Mouse (Mus musculus) naive thymus-derived CD4-positive, alpha-beta T cell, adult 2 months (primary cell): ENCODE measurements around the gene Gse1.

Experiments
- DNase-seq: peaks from one replicate; pipeline ENCODE4 v3.0.0-alpha.2; 2011; ENCODE audit warnings: low read depth

Gse1 gene

DNA sequence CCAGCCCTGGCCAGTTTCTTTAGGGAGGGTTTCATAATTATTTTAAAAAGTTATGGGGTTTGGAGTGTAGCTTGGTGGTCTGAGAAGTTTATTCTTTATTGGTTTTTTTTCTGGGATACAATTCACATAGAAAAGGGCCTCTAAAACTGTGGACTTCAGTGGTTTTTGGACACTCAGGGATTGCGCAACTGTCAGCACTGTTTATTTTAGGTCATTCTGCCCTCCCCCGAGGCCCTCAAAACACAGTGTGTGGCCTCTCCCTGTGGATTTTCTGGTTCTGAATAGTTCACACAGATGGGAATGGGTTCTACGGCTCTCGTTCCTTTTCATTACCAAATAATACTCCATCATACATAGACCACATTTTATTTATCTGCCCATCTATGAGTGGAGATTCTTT, 15.0 kb downstream of the Gse1 start:
- DNase-seq = no peak

DNA sequence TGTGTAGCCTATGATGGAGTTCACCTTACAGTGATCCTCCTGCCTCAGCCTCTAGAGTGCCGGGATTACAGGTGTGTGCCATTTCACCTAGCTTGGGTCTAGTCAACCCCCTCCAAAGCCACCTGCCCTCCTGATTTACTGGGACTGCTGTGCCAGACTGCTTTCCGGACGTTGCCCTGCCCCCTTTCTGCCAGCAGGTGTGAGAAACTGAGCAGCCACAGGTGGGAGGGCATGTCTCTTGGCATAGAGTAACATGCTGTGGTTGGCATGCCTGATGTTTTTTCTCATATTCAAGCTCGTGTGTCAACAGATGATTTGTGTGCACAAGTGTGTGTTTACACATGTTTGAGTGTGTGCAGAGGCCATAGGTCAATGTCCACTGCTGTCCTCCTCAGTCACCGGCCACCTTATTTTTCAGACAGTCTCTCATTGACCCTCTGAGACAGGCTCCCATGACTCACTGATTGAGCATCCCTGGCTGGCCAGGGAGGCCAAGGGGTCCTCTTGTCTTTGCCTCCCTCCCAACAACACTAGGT, 15.7 kb downstream of the Gse1 start:
- no peak for DNase-seq

DNA sequence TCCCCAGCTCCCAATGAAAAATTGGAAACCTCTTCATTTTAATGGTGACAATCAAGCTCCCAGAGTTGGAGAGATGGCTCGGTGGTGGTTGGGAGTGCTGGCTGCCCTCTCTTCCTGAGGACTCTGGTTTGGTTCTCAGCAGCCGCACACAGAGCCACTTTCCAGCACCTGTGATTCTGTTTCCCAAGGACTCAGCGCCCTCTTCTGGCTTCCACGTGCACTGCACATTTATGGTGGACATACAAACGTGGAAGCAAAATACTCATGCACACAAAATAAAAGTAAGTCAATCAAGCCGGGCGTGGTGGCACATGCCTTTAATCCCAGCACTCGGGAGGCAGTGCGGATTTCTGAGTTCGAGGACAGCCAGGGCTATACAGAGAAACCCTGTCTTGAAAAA, 16.3 kb downstream of the Gse1 start:
- no peak for DNase-seq

DNA sequence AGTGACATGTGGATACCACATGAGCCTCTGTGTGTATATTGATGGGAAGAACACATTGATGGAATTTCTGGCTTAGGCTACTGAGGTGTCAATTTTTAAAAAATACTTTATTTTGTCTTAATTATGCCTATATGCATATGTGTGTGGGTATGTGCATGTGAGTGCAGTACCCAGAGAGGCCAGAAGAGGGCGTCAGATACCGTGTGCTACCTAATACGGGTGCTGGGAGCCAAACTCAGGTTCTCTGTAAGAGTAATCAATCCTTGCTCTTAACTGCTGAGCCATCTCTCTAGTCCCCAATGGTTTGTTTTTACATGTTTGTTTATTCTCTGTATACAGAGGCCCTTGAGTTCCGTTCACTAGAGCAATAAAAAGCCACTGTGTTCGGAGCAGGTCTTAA, 19.4 kb downstream of the Gse1 start:
- DNase-seq = no peak

DNA sequence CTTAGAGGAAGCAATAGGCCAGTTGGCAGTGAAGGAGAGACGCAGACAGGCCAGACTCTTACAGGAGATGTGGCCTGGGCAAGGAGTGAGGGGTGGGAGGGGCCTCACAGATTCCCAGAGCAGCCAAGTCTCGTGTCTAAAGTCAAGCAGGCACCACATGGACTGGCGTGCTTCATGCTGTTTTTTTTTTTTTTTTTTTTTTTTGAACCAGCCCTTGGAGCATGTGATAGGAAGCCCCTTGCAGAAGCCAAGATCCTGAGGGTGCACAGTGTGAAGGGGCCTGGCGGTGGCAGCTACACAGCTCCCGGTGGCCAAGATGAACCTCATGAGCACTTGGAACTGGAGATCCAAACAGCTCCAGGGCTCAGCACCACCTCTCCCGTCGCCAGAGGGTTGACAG, 19.8 kb downstream of the Gse1 start:
- no peak for DNase-seq

DNA sequence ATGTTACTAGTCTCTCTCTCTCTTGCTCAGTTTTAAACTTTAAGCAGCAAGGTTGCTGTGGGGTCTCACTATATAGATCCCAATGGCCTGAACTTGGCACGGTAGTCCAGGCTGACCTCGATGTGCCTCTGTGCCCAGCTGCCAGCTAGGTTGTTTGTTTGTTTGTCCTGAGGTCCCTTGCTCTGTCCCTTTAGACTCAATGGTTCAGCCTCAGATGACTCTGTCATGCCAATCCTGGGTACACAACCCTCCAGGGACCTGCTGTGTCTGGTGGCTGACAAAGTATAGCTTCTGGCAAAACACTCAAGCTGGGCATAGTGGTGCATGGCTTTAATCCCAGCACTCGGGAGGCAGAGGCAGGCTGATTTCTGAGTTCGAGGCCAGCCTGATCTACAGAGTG, 20.2 kb downstream of the Gse1 start:
- no peak for DNase-seq

DNA sequence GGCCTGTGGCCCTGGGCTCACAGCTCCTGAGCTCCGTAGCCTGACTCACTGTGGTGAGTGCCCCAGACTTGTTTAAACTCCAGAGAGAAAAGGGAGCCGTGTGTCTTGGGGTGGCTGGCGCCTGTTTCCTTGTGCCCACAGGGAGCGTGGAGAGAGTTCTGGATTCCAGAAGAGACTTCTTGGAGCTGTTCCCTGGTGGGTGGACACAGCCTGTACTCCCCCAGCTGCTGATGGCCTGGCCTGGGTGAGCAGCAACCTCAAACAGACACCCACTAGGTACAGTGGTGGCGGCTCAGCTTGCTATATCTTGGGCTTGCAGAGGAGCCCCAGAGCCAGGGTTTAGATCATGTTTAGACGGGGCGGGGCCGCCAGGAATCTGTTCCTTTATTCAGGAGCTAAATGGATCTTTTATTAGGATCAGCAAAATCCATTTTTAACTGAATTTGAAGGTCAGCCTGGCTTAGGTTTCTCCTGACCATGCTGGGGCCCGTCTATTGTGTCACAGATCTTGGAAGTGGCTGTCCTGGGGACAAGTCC, 21.6 kb downstream of the Gse1 start:
- no peak for DNase-seq

DNA sequence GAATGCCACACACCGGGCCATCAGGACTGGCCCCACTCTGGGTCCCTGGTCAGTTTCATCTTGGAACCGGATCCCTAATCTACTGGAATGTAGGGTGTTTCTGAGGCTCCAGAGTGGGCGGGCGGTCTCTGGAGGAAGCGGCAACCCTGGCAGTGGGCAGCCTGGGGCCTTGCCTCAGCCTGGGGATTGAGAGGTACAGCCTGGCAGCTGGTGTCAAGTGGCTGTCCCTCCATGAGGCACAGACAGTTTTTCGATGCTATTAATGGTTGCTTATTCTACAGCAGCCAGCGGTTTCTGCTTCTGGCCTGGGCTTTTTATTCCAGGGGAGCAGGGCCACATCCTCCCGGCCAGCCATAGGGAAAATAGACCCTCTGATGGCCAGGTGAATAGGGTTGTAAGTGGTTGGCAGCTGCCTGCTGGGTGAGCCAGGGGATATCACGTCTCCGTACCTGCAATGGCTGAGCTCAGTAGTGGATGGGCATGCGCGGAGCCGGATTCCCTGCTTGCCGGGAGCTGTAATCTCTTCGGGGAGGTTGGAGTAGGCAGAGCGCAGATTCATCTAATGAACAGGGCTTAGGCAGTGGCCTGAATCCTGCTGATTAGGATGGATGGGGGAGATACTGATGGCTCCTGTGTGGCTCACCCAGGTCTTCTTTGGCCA, 22.6 kb downstream of the Gse1 start:
- no peak for DNase-seq

DNA sequence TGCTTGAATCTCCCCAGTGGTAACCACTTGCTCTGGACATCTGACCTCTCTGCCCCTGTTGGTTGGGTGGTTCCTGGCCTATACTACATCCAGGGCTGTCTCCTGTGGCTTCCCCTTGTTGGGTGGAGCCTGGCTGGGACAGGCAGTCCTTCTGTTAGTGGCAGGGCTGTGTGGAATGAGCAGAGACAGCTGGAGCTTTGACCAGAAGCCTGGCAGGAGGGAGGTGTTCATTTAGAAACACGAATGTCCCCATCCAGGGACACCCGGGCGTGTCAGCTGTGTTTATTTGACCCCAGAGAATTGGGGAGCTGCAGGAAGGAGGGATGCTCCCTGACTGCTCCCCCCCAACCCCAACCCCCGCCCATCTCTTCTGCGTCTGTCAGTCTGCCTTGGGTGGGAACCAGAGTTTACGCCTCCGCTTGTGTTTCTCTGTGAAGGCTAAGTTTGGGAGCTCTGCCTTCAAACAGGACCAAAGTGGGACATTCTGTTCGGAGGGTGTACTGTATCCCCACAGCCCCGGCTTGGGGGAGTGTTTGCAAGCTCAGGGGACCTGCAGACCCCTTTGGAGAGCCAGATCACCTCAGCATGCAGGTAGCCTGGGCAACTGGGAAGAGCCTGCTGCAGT, 23.3 kb downstream of the Gse1 start:
- no peak for DNase-seq

DNA sequence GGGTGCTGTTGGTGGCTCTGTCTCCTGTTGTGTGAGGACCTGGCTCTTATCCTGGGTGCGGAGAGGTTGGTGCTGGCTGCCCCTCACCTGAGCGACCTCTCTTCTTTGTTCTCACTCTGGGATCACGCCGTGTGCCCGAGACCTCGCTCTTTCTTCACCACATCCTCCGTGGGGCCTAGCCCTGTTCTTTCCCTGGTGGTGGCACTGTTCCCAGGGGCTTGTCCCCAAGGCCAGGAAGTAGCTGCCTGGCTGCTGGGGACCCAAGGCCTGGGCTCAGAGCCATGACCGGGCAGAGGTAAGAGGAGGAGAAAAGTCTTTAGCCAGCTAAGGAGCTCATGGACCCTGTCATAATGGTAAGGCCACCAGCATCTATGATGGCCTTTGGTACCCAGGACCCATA, 25.4 kb downstream of the Gse1 start:
- no peak for DNase-seq

DNA sequence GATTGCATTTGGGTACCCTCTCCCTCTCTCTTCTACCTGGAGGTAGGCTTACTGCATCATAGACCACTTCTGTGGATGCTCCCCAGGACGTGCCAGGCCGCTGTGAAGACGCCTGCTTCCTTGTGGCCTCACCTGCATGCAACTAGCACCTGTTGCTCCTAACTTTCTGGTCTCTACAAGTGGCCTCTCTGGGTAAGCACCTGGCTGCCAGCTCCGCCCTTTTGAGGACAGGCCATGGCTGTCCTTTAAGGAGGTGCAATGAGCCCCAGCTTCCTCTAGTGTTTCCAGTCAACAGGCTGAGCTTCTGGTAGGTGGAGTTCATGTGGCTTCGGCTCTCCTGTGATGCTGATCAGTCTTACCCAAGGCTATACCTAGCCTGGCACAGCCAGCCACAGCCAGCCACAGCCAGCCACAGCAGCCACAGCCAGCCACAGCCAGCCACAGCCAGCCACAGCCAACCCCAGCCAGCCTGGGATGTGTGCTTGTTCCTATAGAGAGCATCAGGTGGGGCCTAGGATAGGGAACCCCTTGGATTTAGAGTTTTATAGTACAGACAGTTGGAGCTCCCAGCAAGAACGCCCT, 27.2 kb downstream of the Gse1 start:
- DNase-seq = no peak

DNA sequence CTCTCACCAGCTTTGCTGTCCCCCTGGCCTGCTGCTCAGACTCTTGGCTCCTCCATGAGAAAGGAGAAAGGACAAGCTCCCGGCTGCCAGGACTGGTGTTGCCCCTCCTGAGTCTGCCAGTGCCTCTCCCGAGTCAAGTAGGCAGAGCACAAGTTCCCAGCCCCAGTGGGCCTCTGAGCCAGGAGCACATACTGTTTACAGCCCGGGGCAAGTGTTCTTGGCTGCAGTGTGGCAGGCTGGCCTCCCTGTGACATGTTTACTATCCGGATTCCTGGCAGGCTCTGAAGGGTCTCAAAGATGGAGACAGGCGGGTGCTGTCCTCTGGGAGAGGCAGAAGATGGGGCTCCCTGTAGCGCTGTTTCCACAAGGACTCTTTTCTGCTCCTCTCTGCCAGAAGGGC, 28.7 kb downstream of the Gse1 start:
- DNase-seq = no peak

DNA sequence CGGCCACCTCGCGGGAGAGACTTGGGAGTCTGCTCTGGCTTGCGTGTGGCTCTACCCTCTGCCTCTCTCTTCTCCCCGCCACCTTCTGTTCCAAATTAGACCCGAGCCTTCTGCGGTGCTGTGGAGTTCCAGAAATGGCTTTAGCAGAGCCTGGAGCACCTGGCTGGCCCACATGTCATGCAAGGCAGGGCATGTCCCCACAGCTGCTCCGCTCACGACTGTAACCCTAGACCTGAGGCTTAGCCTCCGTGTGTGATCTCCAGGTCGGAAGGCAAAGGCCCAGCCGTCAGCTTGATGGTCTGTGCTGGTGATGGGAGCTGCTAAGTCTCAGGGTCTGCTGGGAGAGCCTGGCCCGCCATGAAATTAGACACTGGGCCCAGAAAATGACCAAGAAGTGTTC, 30.9 kb downstream of the Gse1 start:
- no peak for DNase-seq

DNA sequence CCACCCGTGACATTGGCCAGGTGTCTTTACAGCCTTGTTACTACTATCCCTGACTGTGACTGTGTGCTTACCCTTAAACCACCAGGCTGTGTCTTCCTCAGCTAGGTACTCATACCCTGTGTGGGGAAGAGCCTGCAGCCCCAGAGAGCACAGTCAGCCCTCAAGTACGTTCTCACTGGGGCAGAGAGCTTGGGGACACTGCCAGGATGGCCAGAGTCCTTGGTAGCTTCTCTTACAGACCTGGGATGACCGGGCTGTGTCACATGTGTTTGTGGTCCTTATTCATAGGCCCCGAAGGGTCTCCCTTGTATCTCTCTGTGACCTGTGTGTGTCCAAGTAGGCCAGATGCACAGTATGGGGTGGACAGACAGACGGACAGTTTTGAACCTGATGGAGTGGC, 32.4 kb downstream of the Gse1 start:
- DNase-seq = no peak

DNA sequence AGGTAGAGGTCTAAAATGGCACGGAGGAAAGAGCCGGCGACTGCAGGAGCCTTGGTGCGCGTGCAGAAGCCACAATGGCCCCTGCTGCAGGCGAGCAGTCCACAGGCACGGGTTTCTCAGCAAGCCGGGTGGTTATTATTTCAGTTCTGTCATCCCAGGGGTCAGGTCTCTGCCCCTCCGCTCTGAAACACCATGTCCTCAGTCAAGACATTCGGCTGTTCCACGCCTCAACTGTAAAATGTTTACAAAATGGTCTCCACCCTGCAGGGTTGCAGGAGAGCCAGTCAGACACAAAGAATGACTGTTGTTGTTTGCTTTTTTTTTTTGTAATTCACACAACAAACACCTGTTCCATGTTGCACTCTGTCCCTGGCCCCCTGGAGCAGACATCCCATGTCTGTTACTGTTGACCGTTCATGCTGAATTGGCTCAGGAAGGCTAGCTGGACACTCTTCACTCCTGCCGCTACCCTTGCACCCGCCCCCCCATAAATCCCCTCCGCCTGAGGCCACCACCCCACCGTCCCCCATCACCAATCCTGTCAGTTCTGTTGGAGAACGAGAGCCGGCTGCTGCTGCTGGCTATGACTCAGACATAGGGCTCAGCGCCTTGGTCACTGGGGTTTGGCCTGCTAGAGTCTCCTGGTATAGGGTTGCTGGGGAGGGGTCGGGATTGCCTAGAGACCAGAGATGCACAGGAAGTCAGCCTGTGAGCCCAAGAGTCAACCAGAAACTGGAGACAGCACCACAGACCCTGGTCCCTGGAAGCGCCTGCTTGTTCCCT, 33.3 kb downstream of the Gse1 start:
- DNase-seq = no peak

DNA sequence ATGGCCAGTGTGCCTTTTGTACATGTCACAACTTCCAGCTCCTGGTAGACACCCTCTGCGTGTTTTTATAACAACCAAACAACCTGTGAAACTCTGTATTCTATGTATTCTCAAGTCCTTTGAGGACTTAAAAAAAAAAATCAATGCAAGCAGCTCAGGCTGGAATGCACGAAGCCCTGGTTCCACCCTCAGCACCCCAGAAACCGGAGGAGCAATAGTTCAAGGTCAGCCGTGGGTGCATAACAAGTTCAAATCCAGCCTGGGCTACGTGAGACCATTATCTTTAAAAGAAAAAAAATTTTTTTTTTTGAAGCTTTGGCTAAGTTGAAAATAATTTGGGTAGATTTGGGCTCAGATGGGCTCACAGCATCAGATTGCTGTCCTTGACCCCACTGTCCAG, 35.6 kb downstream of the Gse1 start:
- no peak for DNase-seq

DNA sequence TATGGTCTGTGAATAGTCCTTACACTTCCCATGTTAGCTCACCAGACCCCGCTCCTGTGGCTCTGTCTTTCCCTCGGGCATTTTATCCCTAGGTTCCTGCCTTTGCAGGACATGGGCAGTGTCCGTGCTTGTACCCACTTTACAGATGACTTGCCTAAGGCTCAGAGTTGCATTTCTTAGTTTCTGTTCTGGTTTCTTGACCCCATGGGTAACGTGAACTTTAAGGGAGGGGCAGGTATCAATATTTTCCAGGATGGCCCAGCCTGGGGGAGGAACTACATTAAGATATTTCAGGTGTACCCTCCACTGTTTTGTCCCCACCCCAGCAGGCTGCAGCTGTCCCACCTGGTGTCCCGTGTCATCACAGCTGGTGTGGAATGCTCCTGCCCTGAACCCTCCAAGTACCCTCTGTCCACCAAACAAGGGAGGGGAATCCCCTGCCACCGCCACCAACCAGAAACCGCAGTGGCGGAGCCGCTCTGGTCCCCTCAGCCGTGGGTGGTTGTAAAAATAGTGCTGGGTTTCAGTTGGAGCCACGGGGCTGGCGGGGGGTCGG, 36.2 kb downstream of the Gse1 start:
- no peak for DNase-seq

DNA sequence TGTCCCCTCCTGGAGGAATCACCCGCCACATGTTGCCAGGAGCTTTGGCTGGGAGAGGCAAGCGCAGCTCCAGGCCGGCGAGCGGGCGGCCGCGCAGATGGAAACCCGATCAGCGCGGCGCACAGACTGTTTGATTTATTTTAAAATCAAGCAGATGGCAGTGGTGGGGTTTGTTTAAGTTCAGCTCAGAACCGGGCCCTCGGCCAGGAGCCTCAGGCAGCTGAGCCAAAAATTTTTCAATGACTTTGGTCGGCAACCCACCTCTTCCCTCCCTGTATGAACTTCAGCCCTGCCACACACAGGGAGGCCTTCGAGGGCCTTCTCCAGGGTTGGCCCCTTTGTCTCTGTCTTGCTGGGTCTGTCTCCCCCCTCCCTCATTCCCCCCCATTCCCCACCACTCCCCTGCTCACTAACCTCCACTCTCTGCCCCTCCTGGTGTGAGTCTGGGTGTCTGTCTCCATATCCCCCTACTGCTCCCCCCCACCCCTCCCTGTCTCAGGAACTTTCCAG, 36.7 kb downstream of the Gse1 start:
- no peak for DNase-seq

DNA sequence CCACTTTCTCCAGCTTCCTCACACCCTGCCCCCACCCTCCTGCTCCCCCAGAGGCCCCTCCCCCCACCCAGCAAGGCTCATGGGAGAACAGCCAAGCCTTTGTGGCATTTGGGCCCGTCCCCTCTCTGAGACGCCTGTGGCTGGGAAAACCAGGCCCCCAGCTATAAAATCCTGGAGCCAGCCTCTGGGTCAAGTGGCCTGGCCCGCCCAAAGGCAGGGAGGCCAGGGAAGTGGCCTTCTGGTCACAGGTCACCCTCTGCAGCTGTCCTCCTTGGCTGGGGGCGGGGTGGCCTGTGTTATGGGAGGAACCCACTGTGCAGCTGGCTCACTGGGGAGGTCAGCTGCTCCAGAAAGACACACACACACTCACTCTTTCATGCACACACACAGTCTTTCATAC, 37.2 kb downstream of the Gse1 start:
- no peak for DNase-seq

DNA sequence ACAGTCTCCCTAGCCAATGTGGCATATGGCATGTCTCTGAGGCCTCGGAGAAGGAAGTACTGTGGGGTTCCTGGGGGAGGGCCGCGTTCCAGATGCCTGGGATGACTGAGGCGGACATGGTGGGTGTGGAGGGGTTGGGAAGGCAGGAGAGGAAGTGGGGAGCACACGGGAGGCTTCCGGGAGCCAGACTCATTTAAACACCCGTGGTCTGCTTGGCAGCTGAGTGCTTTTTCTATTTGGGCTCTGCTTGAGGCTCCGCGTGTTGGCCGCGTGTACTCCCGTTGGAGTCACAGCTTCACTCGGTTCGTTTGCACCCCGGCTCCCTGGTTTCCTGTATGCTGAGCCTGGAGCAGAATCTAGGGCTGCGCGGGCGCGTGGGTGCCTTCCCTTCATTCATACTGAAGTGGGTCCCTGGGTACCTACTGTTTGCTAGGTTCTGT, 40.3 kb downstream of the Gse1 start:
- DNase-seq = no peak

DNA sequence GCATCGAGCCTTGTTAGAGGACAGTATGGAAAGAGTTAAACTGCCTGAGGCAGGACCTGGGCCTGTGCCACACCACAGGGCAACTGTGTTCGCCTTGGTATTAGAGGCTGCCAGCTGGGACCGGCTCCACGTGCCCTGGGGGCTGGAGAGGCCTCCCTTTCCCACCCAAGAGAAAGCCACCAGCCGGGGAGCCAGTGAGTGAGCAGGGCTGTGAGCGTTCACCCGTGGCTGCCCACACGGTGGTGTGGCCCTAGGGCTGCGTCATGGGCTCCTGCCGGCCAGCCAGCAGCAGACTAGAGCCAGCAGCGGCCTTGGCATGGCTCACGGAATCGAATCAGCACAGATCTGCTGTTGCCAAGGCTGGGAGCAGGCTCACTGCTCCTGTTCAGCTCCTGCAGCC, 42.2 kb downstream of the Gse1 start:
- no peak for DNase-seq

DNA sequence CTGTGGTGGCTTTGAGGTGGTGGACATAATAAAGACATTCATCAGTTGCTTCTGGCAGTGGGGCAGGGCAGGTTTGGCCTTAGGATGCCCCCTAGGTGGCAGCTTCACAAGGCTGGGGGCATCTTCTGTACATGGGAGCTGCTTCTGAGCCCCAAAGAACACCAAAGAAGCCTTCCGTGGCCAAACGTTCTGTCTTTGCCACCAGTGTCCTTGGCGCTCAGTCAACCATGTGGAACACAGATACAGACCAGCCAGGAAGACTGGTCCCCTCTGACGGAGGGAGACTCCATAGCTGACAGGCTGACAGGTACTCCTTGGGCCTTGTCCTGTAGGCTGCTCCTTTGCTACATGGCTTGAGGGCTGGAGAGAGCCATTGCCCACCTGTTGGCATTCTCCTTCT, 45.2 kb downstream of the Gse1 start:
- no peak for DNase-seq
